Comparison of ENCODE assay signal across 9 mouse cellular contexts in the genomic region with DNA sequence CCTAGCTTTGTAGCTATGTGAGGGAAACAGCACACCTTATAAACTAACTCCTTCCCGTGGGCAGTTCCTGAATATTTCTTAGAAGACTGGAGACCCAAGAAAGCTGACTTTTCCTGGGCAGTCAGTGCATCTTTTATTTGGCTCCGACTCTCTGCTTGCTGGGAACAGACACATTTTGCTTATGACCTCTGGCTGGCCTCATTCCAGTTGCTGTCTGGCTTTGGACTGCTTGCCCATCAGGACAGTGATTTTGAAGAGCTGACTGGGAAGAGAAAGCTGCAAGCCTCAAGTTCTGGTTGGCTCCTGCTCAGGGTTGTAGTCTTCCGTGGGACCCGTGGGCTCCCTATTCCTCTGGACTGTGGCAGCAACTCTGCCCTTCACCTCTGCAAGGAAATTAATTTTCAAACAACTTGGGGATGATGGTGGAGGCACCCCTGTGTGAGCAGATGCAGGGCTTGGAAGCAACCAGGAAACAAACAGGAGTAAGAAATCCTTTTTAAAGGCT. TPM values are rescaled to one million over a fixed set of nuclear protein-coding genes. Genes with fewer than 3 reads are reported as not detected.
A peak's percentile ranks its signal among the peaks of the same experiment; 100 is the strongest.
DNase-seq lines count a peak whose midpoint lies in the region; ATAC-seq lines count a peak whose summit lies in the region.
"Had no signal": no experiment of that assay in that cellular context is flagged by ENCODE, and none has a peak within 500 bp of the region (broad histone marks: within the 10 kb centered on the region; RNA-seq: fewer than 3 reads in every experiment).

No protein-coding gene starts in this region.

- H3K9ac ChIP-seq in lung, embryonic 15.5 days, result no peak overlapping the region
- H3K9ac ChIP-seq in neural tube, embryonic 13.5 days, result no peak overlapping the region; the same call in 1 of the 2 replicates

- H3K4me3 ChIP-seq in lung, embryonic 15.5 days, result peak overlapping the region; percentile 53; the same call in 1 of the 2 replicates
- H3K4me3 ChIP-seq in neural tube, embryonic 13.5 days, result peak overlapping the region; percentile 68

- WGBS in lung, embryonic 15.5 days, result 27% methylated on average over 4 of the region's 4 CpGs
- 48% methylated on average over 4 of the region's 4 CpGs for WGBS in neural tube, embryonic 13.5 days

- no peak overlapping the region for H3K27ac ChIP-seq in lung, embryonic 15.5 days
- no peak overlapping the region for H3K27ac ChIP-seq in neural tube, embryonic 13.5 days (replicated peaks)

- peaks cover 19% of the 10 kb centered on the region for H3K4me1 ChIP-seq in lung, embryonic 15.5 days
- peaks cover 18% of the 10 kb centered on the region for H3K4me1 ChIP-seq in neural tube, embryonic 13.5 days (replicated peaks)

- peaks cover 54% of the 10 kb centered on the region for H3K27me3 ChIP-seq in lung, embryonic 15.5 days
- H3K27me3 ChIP-seq in neural tube, embryonic 13.5 days, result peaks cover 68% of the 10 kb centered on the region

- intact Hi-C loops in heart, postnatal 10 days (cut with DNase I), result no loop called here

- ATAC-seq in lung, embryonic 15.5 days (ENCODE audit: borderline replicate concordance, extremely low read depth, low FRiP score, low TSS enrichment), result no peak
- no peak for ATAC-seq in neural tube, embryonic 13.5 days (ENCODE audit: low read depth)

- no peaks in the 10 kb centered on the region for H3K9me3 ChIP-seq in lung, embryonic 15.5 days
- H3K9me3 ChIP-seq in neural tube, embryonic 13.5 days, result no peaks in the 10 kb centered on the region

- DNase-seq in heart, adult 11 months, result peak; percentile 55
- DNase-seq in heart, adult 8-10 months (ENCODE audit: low spot score), result no peak
- DNase-seq in lung, adult 18-20 months, result no peak
- peak; percentile 5 to 17 for DNase-seq in heart, postnatal 10 days
- no peak for DNase-seq in spleen, postnatal 4 days (ENCODE audit: low spot score in 2 of 2)
- no peak for DNase-seq in right cerebral cortex, adult 18-20 months

- peak overlapping the region; percentile 97 for H3K4me2 ChIP-seq in lung, embryonic 15.5 days
- peak overlapping the region; percentile 96 for H3K4me2 ChIP-seq in neural tube, embryonic 13.5 days

- H3K36me3 ChIP-seq in lung, embryonic 15.5 days, result no peaks in the 10 kb centered on the region
- H3K36me3 ChIP-seq in neural tube, embryonic 13.5 days, result no peaks in the 10 kb centered on the region

RNA-seq across cellular contexts. Expression of a gene that starts 1.7 kb away (rescaled TPM):
- not detected for total RNA-seq in heart, adult 8-10 months (2022)
- polyA plus RNA-seq in lung, embryonic 15.5 days (2015; fragmentation: Nextera tagmentation; extraction: Ambion mirVana), result 0.70 and 0.78 TPM in 2 replicates
- total RNA-seq in heart, postnatal 10 days (2021), result not detected
- polyA plus RNA-seq in neural tube, embryonic 13.5 days (2015; fragmentation: Nextera tagmentation; extraction: Ambion mirVana), result 1.8 and 1.9 TPM in 2 replicates
- polyA plus RNA-seq: large intestine, adult 2 months had no signal

RNA-seq across cellular contexts. Expression of a gene that starts 56.4 kb away (rescaled TPM):
- 1 to 10 TPM; 2.1 to 2.5 (median 2.1) TPM for total RNA-seq in heart, adult 8-10 months (2022)
- 0.16 TPM in 1 of 2 replicates, not detected in the other for polyA plus RNA-seq in lung, embryonic 15.5 days (2015; fragmentation: Nextera tagmentation; extraction: Ambion mirVana)
- 1 to 10 TPM; 3.0 to 3.7 TPM for total RNA-seq in heart, postnatal 10 days (2021)
- 0.17 and 0.26 TPM in 2 replicates for polyA plus RNA-seq in neural tube, embryonic 13.5 days (2015; fragmentation: Nextera tagmentation; extraction: Ambion mirVana)

Comparison
In these comparisons a context has a peak if more than half of its experiments do, and no peak if none do; other contexts are left out.
1. DNase-seq: peak in heart, adult 11 months (single experiment) and heart, postnatal 10 days (2 of 2); none in heart, adult 8-10 months (single experiment), lung, adult 18-20 months (0 of 2), spleen, postnatal 4 days (0 of 2) and right cerebral cortex, adult 18-20 months (single experiment).